Mouse (Mus musculus): ENCODE data around the gene Dgat2. TPM values are rescaled to one million over a fixed set of nuclear protein-coding genes. Genes with fewer than 3 reads are reported as not detected.

Gene Dgat2
- polyA plus RNA-seq (2012; rRNA removed): 1,003 and 2,827 TPM in 2 replicates

DNA sequence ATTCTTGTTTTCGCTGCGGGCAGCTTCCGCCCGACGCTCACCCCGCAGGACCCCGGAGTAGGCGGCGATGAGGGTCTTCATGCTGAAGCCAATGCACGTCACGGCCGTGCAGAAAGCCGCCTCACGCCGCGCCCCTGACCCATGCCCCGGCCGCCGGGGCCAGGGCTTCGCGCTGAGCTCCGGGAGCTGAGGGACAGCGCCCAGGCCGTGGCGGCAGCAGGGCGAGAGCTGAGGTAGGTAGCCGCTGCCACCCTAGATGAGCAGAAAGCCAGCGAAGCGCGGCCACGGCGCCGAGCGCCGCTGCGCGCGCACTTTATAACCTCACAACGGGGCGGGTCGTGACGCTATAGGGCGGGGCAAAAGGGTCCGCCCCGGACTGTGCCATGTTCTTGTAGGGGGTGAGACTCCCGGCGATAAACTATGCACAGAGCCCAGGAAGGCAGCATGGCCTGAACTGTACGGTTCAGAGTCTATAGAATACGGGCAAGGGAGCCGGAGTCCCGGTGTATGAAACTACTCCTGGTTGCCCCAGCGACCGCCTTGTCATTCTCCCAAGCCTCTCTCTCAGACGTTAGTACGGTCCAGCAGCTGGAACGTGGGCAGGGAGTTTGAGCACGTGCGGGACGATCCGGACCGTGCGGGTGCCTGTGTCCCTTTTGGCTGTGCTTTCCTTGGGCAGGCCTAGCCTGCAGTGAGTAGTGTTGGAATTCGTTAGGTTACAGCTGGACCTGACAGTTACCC is at the start of gene Dgat2:
Gene Dgat2 (minus strand): TSS at position 288 of the 741 bp plus-strand sequence.
- DNase-seq (ENCODE audit: low read depth): no peak

DNA sequence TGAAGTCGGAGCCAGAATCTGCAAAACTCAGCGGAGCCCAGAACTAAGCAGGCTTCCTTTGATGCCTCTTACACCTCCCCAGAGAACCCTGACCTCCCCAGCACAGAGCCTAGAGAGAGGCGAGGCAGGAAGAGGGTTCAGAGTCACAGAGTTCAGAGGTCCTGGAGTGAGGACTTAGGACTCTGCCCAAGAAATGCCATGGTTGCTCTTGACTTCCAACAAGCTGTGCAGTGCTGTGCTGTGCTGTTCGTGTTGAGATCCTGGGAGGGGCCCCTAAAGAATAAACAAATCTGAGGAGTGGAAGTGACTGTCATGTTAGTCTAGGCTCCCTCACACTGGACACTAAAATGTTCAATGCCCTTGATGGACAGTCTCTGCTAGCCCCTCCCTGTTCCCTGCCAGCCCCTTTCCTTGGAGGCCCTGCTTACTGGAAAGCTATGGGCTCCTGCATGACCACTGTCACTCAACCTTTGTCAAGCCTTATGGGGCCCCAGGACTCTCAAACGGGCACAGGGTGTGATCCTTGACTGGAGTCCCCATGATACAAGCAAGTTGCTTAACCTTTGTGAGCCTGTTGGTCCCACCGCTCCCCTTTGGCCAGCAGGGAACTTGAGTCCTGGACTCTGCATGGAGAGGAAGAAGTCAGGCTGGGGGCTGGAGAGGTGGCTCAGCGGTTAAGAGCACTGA is 47.7 kb upstream of the Dgat2 start:
- DNase-seq (ENCODE audit: low read depth): no peak

GRCm38 (mm10) chr7:99229411-99229810 is 46.9 kb upstream of the Dgat2 start:
- no peak for DNase-seq (ENCODE audit: low read depth)

DNA sequence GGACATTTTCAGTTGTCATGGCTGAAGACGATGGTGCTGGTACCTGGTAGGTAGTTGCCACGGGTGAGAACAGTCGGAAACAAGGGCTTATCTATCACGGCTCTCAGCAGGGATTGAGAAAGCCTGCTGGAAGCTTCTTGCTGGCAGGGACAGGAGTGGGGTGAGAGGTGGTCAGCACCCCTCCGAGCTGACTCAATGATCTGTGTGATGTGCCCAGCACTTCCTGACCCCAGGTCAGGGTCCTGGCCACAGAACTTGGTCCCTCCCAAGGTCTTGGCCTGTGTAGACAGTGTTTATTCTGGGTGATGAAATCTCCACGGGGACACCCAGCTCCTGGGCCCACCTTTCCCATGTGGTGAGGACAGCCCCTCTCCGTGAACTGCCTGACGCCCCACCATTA is 46.3 kb upstream of the Dgat2 start:
- DNase-seq (ENCODE audit: low read depth): no peak

DNA sequence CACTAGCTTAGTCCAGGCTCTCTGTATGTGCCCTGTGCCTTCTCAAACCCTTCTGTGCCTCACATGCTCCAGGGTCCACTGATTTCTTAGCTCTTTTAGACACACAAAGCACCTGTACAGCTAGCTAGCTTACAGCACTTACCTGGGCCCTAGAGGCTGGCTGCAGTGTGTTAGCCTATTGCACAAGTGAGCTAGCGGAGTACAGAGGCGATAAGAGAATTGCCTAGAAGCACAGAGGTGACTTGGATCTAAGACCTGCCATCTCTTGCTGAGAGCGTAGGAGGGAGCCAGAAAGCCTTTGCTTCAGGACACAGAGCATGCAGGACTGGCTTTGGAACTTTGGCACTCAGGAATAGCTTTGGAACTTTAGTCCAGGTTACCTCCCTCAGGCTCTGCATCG is 44.7 kb upstream of the Dgat2 start:
- no peak for DNase-seq (ENCODE audit: low read depth)

DNA sequence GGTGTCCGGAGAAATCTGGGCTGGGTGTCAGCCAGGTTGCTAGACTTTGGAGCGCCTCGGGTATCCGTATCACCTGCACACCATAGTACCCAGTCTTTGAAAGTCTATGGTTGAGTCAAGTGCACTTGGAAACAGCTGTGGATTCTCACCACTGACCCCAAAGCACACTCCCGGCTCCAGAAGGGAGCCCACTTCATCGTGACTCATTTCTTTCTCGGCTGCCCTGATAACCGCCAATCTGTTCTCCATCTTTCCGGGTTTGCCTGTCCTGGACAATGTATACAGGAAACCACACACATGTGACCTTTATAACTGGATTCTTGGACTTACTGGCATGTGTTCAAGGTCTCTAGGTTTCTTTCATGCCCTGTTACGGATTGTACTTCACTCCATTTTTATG is 44.1 kb upstream of the Dgat2 start:
- DNase-seq (ENCODE audit: low read depth): no peak

DNA sequence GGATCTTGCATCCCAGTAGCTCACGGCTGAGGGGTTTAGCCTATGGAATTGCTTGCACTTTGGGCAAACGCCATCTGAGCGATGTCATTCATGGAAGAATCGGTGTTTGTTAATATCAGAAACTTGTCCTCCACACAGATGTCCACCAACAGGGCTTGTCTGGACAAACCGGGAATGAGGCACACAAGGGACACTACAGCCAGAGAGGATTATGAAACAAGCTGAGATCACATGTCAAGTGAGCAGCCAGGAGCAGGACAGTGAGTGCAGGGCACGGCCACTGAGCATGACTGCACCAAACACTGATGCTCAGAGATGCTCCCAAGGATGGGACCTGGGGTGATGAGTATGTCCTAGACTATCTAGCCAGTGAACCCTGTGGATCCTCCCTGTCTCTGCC is 42.9 kb upstream of the Dgat2 start:
- DNase-seq (ENCODE audit: low read depth): no peak

- no peak for DNase-seq (ENCODE audit: low read depth)
These were observed 42.2 kb upstream of the Dgat2 start for GRCm38 (mm10) chr7:99224648-99225190.

DNA sequence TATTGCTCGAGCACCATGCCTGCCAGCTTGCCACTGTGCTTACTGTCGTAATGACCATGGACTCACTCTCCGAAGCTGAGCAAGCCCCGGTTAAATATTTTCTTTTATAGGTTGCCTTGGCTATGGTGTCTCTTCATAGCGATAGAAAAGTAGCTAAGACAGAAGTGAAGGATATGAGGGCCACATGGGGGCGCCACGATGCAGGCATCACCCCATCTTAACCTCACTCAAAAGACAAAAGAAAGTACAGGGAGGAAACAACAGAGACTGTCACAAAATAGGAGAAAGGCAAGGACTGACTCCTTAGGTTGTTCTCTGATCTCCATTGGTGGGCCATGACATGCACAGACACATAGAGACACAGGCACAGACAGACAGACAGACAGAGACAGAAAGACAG is 41.7 kb upstream of the Dgat2 start:
- no peak for DNase-seq (ENCODE audit: low read depth)

DNA sequence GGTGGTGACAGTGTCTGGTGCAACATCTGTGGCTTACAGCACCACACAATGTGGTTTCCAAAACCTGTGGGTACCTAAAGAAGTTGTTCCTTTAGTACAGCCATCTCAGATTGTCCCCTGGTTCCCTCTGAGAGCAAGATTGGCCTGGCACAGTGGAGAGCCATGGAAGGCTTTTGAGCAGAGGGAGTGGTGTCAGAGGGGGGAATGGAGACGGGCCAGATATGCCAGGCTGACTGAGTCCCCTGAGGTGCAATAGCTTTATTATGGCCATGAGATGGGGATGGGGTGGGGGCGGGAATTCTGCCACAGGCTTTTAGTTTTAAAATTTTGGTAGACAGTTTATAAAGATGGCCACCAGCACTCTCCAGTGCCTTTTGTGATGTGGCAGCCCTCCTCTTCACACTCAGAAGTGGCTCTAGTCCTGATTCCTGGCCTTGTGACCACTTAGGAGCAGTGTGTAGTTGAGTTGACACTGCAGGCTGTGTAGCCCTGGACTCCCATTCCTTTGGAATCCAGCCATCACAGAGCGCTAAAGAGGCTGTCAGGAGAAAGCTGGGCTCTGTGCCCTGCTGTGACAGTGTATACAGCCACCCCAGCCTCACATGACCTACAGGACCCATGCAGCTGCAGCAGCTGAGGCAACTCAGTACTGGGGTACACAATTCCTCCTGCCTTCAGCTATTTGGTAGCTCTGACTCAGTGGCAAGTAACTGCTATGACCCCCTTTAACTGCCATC is 35.0 kb upstream of the Dgat2 start:
- no peak for DNase-seq (ENCODE audit: low read depth)

DNA sequence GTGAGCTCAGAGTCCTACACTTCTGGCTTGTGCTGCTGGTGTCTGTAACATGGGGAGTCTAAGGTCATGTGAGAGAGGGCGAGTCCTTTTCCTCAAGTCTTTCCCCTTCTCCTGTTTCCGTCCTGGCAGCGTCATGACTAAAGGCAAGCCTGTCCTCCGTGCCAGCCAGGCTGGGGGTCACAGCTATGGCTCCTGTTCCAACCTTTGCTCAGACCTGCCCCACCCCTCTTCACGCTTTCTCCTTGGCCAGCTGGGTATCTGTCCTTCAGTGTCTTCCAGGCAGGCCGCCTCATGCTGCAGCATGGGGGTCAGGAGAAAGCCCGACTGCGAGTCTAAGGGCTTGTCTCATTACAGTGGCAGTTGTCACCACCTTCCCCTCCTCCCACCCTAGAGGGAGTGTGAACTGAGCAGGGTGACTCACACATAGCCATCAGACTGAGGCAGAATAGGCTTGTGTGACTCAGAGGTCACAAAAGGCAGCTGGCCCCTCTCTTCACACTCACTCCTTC is 32.9 kb upstream of the Dgat2 start:
- DNase-seq (ENCODE audit: low read depth): no peak

DNA sequence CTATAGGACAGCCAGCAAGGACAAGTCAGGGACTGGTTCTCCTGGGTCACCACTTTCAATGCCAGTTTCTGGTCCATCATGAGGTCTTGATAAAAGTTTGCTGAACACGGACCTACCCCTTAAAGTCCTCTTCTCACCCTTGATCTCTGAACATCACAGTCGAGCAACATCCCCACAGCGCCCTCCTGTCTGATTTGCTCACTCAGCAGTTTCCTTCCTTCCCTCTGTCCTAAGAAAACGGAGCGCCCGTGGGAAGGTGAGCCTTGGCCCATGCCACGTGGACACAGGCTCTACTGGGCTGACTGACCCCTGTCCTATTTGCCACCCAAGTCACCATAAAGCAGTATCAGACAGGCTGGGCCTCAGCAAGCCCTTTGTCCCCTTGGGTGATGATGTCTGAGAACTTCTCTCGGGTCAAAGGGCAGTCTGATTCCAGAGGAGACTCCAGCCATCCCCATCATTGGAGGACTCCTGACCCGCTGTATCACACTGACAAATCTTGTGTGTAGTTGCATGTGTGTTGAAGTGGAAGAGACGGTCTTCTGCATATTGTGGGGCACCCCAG is 32.2 kb upstream of the Dgat2 start:
- DNase-seq (ENCODE audit: low read depth): no peak

DNA sequence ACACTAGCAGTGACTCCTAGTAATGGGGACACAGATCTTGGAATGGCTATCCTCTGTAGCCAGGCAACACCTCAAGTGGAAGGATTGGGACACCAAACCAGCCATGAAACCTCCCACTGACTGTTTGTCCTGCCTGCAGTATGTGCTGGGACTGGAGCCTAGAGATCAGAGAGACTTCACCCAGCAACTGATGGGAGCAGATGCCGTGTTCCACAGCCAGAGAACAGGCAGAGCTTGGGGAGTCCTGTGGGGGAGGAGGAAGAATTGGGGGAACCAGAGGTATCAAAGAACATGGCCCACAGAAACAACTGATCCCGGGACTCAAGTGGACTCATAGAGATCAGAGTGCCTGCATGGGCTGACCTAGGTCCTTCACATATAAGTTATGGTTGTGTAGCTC is 31.2 kb upstream of the Dgat2 start:
- DNase-seq (ENCODE audit: low read depth): no peak

- no peak for DNase-seq (ENCODE audit: low read depth)
These were observed 30.5 kb upstream of the Dgat2 start for GRCm38 (mm10) chr7:99213056-99213455.

GRCm38 (mm10) chr7:99208704-99209103 is 26.2 kb upstream of the Dgat2 start:
- no peak for DNase-seq (ENCODE audit: low read depth)

GRCm38 (mm10) chr7:99206364-99206763 is 23.8 kb upstream of the Dgat2 start:
- no peak for DNase-seq (ENCODE audit: low read depth)

- DNase-seq (ENCODE audit: low read depth): no peak
These were observed 19.6 kb upstream of the Dgat2 start for GRCm38 (mm10) chr7:99202163-99202562.

DNA sequence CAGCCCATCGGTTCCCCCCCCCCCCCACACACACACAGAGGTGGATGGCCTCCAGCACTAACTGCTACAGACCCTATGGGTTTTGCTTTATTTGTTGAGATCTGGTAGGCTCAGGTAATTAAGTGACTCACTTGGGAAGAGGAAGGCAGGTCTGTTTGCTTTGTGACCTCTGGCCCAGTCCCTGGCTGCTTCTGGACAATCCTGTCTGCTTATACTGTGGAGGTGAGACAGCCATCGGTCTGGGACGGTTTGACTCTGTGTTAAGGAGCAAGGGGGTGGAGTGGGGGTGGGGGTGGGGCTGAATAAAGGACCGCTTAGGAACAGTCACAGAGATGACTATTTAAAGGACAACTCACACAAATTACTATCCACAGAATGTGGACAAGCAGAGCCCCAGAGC is 17.8 kb upstream of the Dgat2 start:
- no peak for DNase-seq (ENCODE audit: low read depth)

- DNase-seq (ENCODE audit: low read depth): no peak
These were observed 17.1 kb upstream of the Dgat2 start for GRCm38 (mm10) chr7:99199451-99200175.

DNA sequence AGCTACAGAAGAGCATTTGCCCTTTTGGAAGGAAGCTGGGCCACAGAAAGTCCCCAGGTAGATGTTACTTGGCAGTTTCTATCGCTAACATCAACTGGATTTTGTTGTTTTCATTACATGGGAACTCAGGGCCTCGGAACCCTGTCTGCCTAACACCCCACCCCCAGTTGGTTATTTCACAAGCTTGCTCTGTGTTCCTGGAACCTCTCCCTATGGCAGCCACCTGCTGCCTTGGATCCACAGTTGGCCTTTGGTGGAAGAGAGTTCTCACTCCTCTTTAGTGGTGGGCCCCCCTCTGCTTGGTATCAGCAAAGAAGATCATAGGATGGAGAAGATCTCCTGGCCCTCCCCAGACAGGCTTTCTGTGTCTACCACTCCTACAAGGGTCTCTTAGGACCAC is 16.3 kb upstream of the Dgat2 start:
- DNase-seq (ENCODE audit: low read depth): no peak

GRCm38 (mm10) chr7:99194511-99194910 is 12.0 kb upstream of the Dgat2 start:
- no peak for DNase-seq (ENCODE audit: low read depth)
